Mouse (Mus musculus) cerebellum, postnatal 10 days (tissue): ENCODE results near the gene Wdr83.

Source experiments
- DNase-seq, 2 experiments: peaks; one replicate each; pipeline ENCODE4 v3.0.0; 2021; ENCODE audit warnings: mixed read lengths in 2 of 2

Gene Wdr83

DNA sequence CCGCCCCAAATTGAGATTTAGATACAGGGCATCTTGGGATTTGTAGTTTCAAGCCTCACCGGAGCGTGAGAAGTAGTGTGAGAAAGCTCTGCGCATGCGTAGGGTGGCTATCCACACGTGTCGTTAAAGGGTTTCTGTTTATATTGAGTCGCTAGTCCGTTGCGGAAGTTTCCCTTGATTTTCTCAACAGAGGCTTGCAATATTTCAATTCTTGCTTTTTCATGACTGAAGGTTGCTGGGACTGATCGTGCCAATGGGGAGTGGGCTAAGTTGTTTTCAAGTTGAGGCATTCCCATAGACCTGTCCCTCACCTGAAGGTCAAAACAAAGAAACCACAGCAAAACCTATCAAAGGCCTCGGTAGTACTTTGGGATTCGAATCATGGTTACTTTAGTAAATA is 46.3 kb downstream of the Wdr83 start:
- peak; percentile 83 for DNase-seq

GRCm38 (mm10) chr8:85033867-85034266 is 47.2 kb downstream of the Wdr83 start:
- DNase-seq, result no peak

GRCm38 (mm10) chr8:85032622-85033311 is 48.3 kb downstream of the Wdr83 start:
- no peak for DNase-seq

DNA sequence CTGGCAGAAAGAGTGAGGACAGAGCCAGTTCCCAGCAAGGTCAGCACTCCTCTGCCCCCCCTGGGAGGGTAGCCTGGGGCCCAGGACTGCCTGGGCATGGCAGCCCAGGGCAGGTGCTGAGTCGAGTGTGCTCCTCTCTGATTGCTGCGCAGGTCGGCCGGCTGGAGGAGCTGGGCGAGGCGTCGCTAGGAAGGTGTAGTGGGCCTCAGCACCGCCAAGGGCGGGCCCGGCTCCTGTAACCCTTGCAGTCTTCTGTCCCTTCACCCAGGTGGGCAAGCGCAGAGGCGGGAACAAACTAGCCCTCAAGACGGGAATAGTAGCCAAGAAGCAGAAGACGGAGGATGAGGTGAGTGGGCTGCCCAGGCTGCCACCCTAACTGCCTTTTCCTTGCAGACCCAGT is 51.8 kb downstream of the Wdr83 start:
- no peak for DNase-seq

DNA sequence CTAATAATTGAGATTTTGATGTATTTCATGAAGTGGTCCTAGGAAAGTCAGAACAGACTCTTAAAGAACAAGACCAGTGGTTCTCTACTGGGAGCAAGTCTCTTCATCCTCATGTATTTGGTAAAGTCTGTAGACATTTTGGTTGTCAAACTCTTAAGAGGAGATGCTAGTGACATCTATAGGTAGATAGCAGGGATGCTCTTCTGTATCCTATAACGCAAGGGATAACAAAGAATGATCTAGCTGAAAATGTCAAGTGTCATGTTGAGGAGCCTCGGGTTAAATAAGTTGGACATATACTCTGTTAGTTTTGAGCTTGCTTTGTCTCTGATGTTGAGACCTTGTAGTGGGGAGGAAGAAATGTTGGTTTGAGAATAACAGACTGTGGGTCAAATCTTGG is 53.2 kb downstream of the Wdr83 start:
- DNase-seq, result no peak

DNA sequence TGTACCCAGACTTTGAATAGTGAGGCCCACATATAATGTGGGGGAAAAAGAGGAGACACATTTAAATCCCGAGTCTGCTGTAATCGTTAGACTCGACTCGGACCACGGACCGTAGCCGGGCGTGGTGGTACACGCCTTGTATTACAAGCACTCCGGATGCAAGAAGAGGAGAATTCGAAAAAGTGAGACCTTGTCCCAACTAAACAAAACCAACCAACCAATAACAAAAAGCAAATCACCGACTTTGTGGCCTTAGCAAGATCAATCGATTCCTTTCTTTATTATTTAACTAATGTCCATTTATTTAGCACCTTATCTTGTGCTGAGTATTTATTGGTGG is 53.6 kb downstream of the Wdr83 start:
- DNase-seq, result no peak

GRCm38 (mm10) chr8:85026670-85027515 is 54.2 kb downstream of the Wdr83 start, which contains the start of gene Trir:
Trir (plus strand) TSS chr8:85026823.
- peak; percentile 98 to 99 for DNase-seq

- peak; percentile 89 to 91 for DNase-seq
Observed at GRCm38 (mm10) chr8:85025098-85025932, 55.8 kb downstream of the Wdr83 start, which contains the start of gene Asna1. Asna1 (minus strand) TSS chr8:85025281.
